Mouse (Mus musculus) frontal cortex, adult 2 months (tissue): ENCODE measurements at regions not wholly inside any gene's neighbourhood (a gene's known extent, or its start where the extent isn't known, plus 50 kb on each side); places are given as distances from the start of the nearest gene placed in this dataset.

Experiments used
- DNase-seq, 2 experiments: peaks; one replicate each; pipeline ENCODE4 v3.0.0; 2022; ENCODE audit warnings: low spot score in 1 of 2; ENCODE audit errors: extremely low spot score in 1 of 2

GRCm38 (mm10) chr19:45288722-45289121 lies 53.1 kb upstream of the Lbx1 start:
- no peak for DNase-seq

GRCm38 (mm10) chr19:45297812-45298211 lies 62.2 kb upstream of the Lbx1 start:
- DNase-seq, result no peak

DNA sequence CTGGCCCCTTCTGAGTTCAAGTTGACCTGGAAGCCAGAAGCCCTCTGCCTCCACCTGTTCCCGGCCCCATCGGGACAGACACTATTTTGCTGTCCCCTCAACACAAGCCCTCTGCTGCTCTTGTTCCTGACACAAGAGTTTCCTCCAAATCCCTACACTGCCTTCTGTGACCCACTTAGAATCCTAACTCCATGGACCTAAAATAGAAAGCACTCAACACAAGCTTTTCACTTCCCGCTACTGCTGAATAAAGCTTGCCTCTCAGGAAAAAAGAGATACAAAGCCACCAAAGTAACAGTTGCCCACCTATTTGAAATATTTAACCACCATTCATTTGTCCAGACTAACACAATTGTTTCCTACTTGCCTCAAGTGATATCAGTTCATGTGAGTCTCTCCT lies 63.7 kb upstream of the Lbx1 start:
- no peak for DNase-seq

- no peak for DNase-seq
Observed at GRCm38 (mm10) chr19:45299768-45300167, 63.8 kb upstream of the Btrc start.

- DNase-seq, result no peak
Observed at GRCm38 (mm10) chr19:45300691-45301431, 62.7 kb upstream of the Btrc start.

DNA sequence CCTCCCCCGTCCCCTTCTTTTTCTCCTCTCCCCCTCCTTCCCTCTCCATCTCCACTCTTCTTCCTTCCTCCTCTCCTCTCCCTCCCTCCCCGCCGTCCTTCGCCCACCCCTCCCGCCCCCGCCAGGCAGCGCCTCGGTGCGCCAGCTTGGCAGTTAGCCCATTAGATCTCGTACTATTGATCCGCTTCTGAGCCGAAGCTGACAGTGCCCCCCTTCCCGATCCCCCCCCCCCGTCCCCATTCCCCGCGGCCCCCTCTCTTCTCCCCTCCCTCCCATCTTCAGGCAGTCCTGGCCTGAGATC lies 62.2 kb upstream of the Btrc start:
- no peak for DNase-seq

GRCm38 (mm10) chr19:45301733-45302547 lies 61.6 kb upstream of the Btrc start:
- DNase-seq, result peak; percentile 71 to 85

DNA sequence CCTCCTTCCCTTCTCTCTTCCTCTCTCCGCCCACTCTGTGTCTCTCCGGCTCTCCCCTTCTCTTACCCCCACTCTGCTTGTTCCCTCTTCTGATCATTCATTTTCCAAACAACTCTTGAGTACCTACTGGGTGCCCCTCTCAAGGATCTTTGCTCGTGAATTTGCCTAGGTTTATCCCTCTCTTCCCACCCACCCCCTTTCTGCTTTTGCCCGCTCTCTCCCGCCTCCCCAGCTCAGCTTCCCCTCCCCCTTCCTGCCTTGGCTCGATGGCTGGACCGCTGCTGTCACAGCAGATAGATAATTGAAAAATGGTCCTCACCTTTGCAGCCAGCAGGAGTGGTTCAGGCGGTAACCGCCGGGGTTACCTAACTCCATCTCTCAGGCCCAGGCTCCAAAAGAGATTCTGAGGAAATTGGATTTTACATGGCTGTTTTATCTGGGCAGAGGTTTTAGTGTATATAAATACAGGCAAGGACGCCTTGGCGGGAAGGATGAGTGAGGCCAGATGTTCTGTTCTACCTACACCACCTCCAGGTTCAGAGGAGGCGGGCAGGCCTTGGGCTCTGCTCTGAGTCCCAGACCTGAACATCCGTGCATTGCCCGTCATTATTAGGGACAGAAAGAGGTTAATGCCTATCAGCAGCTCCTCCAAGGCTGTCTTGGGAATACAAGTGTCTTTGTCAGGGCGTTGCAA lies 60.8 kb upstream of the Btrc start:
- no peak for DNase-seq

DNA sequence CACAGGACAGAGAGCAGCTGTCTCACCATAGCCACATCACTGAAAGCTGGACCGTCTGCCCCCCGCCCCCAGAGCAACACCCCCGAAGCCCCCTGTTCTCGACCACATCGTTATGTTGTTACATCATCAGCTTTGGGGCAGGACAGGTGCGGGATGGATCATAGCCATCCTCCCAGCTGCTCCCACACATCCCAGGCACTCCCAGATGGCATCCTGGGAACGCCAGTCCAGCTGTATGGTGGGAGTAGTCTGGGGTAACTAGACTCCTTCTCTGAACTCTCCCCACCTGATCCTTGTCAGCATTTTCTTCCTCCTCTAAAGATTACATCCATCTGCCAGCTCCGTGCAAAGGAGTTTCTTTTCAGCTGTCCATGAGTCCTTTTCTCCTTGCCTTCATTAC lies 59.0 kb upstream of the Btrc start:
- DNase-seq, result peak; percentile 63 to 77

- DNase-seq, result no peak
Observed at GRCm38 (mm10) chr19:45307299-45308275, 55.9 kb upstream of the Btrc start.

DNA sequence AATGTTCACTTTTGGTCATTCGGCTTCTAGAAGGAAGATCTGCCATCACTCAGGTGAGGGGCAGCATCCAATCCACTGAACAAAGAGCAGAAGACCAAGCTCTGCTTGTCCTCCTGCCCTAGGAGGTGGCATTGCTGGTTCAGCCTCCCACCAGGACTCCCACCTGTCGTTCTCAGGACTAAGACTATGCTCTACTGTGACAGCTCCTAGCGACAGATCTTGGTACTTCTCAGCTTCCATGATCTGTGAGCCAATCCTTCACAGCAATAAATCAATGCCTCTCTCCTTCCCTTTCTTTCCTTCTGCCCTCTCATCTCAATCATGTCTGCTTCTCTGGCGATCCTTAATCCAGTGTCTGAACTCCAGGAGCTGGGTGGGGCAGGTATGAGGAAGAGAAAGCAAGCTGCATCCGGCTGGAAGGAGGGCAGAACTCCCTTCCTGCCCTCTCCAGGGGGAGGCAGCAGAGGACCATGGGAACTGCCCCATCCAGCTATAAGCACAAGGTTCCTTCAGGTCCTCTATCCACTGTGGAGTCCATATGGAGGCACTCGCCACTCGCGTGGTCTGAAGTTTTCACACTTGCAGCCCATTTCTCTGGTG lies 54.8 kb upstream of the Btrc start:
- peak in 1 of 2 experiments; percentile 58 for DNase-seq

DNA sequence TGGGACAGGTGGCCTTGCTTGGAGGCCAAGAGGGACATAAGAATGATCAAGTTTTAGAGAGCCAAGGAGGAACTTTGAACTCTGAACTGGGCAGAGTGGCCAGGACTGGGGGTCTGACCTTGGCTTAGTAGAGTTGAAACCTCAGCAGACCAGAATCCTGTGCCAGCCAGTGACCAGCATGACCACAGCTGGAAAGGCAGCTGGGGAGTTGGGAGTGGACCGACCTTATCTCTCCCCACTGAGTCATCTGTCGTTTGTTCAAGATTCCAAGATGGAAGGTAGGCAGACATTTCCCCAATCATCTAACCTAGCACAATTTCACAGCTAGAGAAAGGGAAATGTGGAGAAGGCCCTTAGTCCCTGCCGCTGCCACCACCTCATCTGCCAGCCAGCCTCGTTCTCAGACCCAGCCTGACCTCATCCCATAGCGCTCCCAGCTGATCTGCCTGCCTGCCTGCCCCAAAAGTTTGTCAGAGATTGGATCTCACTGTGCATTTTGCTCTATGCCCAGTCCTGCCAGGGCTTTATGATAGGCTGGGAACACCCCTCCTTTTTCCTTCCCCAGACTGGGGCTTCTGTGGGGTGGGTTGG lies 53.1 kb upstream of the Btrc start:
- DNase-seq, result no peak

DNA sequence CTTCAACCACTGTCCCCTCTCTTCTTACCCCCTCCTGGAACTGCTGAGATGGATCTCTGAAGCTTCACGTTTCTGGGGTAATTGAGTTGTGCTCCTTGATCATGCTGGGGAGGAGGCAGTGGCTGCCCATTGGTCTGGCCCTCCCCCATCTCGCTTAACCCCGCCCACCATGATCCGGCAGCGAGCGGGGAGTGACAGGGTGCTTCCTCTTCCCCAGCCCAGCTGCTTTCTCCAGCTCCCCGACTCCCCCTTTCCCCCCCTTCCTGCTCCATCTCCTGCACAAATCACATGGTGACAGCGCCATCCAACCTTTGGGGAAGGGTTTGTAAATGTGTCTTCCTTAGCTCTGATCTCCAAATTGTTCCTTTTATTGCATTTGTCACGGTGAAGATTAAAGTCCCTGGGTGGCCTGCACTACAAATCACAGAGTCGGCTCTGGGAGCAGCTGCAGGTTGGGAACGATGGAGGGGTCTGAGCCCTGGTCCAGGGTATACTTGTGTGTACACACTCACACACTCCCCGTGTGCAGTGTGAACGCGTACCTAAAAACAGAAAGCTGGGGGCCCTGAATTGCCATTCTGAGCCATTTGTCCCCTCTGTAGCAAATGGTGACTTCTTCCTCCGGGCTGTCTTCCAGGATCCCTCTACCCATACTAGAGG lies 52.5 kb upstream of the Btrc start:
- peak in 1 of 2 experiments; percentile 64 for DNase-seq

DNA sequence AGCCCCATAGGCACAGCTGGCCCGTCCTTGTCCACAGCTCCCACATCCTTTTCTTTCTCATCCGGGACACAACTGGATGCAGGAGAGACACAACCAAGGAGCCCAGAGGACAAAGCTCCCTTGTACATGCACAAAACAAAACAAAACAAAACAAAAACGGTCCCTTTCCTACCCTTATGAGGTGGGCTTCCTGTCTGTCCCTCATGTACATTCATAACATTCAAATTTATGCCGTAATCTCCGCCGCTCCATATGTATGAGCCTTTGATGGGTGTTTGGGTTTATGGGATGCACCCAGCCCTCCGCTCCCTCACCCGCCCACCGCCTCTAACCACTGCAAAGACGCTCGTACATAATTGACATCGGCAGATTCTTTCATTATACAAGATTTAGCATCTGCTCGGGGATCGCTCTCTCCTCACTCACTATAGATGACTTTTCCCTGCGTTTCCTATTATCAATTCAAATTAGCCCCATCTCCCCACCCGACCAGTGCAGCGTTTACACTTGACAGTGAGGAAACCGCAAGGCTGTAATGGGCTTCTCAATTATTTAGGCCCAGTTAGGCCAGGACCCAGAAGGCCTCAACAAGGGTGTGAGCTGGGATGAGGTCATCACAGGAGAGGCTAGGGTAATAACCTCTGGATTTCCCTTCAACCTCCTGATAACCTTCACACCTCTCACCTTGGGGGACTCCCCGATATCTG lies 51.5 kb upstream of the Btrc start:
- no peak for DNase-seq

GRCm38 (mm10) chr19:45312713-45313365 lies 50.7 kb upstream of the Btrc start:
- DNase-seq, result no peak
